Mouse (Mus musculus) midbrain, embryonic 14.5 days (tissue): ENCODE results near the gene Ywhag. TPM values are rescaled to one million over a fixed set of nuclear protein-coding genes. Genes with fewer than 3 reads are reported as not detected.

ENCODE experiments used
- ATAC-seq: fragments of 200-750 bp; cut with Nextera tagmentation; 2 replicates; pipeline ENCODE4 v1.8.0; 2017; ENCODE audit warnings: moderate number of reproducible peaks, moderate library complexity; ENCODE audit not compliant: low FRiP score, low TSS enrichment
- DNase-seq: peaks from one replicate; pipeline ENCODE4 v3.0.0-alpha.2; 2015
- H3K27ac ChIP-seq: fragments of 300-500 bp; sonication (generic); replicated peaks from 2 replicates; pipeline ENCODE4 v1.5.1; 2014; ENCODE audit warnings: mild to moderate bottlenecking, low read depth, low read length, moderate library complexity
- H3K27me3 ChIP-seq: fragments of 300-500 bp; sonication (generic); 2 replicates; pipeline ENCODE4 v1.6.1; 2014; ENCODE audit warnings: low read length, control low read depth, mixed read lengths; ENCODE audit not compliant: control insufficient read depth, insufficient read depth
- H3K36me3 ChIP-seq: fragments of 300-500 bp; sonication (generic); 2 replicates; pipeline ENCODE4 v1.6.1; 2014; ENCODE audit warnings: low read length, control low read depth; ENCODE audit not compliant: control insufficient read depth, insufficient read depth
- H3K4me1 ChIP-seq: fragments of 300-500 bp; sonication (generic); 2 replicates; pipeline ENCODE4 v1.6.1; 2014; ENCODE audit warnings: mild to moderate bottlenecking, antibody characterized with exemption, low read length, control low read depth; ENCODE audit not compliant: control insufficient read depth, insufficient read depth
- H3K4me2 ChIP-seq: fragments of 300-500 bp; sonication (generic); 2 replicates; pipeline ENCODE4 v1.6.1; 2014; ENCODE audit warnings: mild to moderate bottlenecking, low read length, moderate library complexity
- H3K4me3 ChIP-seq: fragments of 300-500 bp; sonication (generic); replicated peaks from 2 replicates; pipeline ENCODE4 v1.5.1; 2014; ENCODE audit warnings: low read depth, low read length
- H3K9ac ChIP-seq: fragments of 300-500 bp; sonication (generic); replicated peaks from 2 replicates; pipeline ENCODE4 v1.6.1; 2014; ENCODE audit warnings: mild to moderate bottlenecking, low read length, moderate library complexity
- H3K9me3 ChIP-seq: fragments of 300-500 bp; sonication (generic); 2 replicates; pipeline ENCODE4 v1.6.1; 2016; ENCODE audit warnings: low read length, control low read depth, mixed read lengths; ENCODE audit not compliant: control insufficient read depth
- WGBS: fragments of 180-500 bp; shearing (Covaris S2); extraction: QIAGEN DNeasy Blood & Tissue Kit; methylation state at CpG from one replicate; pipeline ENCODE4 v1.1.7; 2014; 5-methylcytosine and 5-hydroxymethylcytosine counted together
- polyA plus RNA-seq: library from polyadenylated mRNA; unstranded; fragments of >200 nt; fragmentation: Nextera tagmentation; extraction: Ambion mirVana; gene quantifications from 2 replicates; pipeline ENCODE4 v1.2.1, GENCODE M21; 2014

Gene Ywhag
- polyA plus RNA-seq, 1 experiment from 2014 or later, result 420 TPM

GRCm38 (mm10) chr5:135905320-135906225 lies 28.8 kb downstream of the Ywhag start:
- DNase-seq (no peak), ATAC-seq (no peak)
- H3K4me2 ChIP-seq, result no peak overlapping the region
- no peaks in the 10 kb centered on the region for H3K9me3 ChIP-seq
- H3K4me3 ChIP-seq, result no peak overlapping the region
- H3K9ac ChIP-seq, result no peak overlapping the region
- 60% methylated on average over 8 of the region's 8 CpGs for WGBS
- H3K4me1 ChIP-seq, result peaks cover 15% of the 10 kb centered on the region; the same call in 1 of the 2 replicates
- no peaks in the 10 kb centered on the region for H3K27me3 ChIP-seq
- no peak overlapping the region for H3K27ac ChIP-seq
- peaks cover 47% of the 10 kb centered on the region for H3K36me3 ChIP-seq

- DNase-seq, result no peak
- peak overlapping the region; percentile 71 for H3K4me2 ChIP-seq
- H3K27me3 ChIP-seq, result no peaks in the 10 kb centered on the region
- peaks cover 15% of the 10 kb centered on the region; the same call in 1 of the 2 replicates for H3K4me1 ChIP-seq
- H3K4me3 ChIP-seq, result no peak overlapping the region
- no peak for ATAC-seq
- WGBS, result 58% methylated on average over 5 of the region's 5 CpGs
- peak overlapping the region; percentile 56; the same call in 1 of the 2 replicates for H3K9ac ChIP-seq
- peak overlapping the region; percentile 94 for H3K27ac ChIP-seq
- H3K9me3 ChIP-seq, result no peaks in the 10 kb centered on the region
- peaks cover 33% of the 10 kb centered on the region for H3K36me3 ChIP-seq
Observed at GRCm38 (mm10) chr5:135904259-135904658, 30.2 kb downstream of the Ywhag start.

- H3K36me3 ChIP-seq, result peaks cover 27% of the 10 kb centered on the region
- no peaks in the 10 kb centered on the region for H3K9me3 ChIP-seq
- no peaks in the 10 kb centered on the region for H3K27me3 ChIP-seq
- DNase-seq (peak; percentile 94), ATAC-seq (peak; percentile 96)
- peak overlapping the region; percentile 33 for H3K4me3 ChIP-seq
- H3K4me1 ChIP-seq, result peaks cover 15% of the 10 kb centered on the region; the same call in 1 of the 2 replicates
- WGBS, result under 1% methylated on average over 30 of the region's 30 CpGs
- peak overlapping the region; percentile 94 for H3K27ac ChIP-seq
- H3K4me2 ChIP-seq, result peak overlapping the region; percentile 71
- peak overlapping the region; percentile 56 for H3K9ac ChIP-seq
Observed at GRCm38 (mm10) chr5:135903551-135904151, 30.8 kb downstream of the Ywhag start.

- H3K9ac ChIP-seq, result peak overlapping the region; percentile 56
- H3K4me1 ChIP-seq, result peaks cover 15% of the 10 kb centered on the region; the same call in 1 of the 2 replicates
- ATAC-seq (peak; percentile 10; the same call in 1 of the 2 replicates), DNase-seq (peak; percentile 28)
- H3K27me3 ChIP-seq, result no peaks in the 10 kb centered on the region
- peak overlapping the region; percentile 71 for H3K4me2 ChIP-seq
- H3K27ac ChIP-seq, result peak overlapping the region; percentile 94
- peak overlapping the region; percentile 33 for H3K4me3 ChIP-seq
- no peaks in the 10 kb centered on the region for H3K9me3 ChIP-seq
- 20% methylated on average over 7 of the region's 7 CpGs for WGBS
- peaks cover 25% of the 10 kb centered on the region for H3K36me3 ChIP-seq
Observed at GRCm38 (mm10) chr5:135903058-135903457, 31.4 kb downstream of the Ywhag start.

GRCm38 (mm10) chr5:135901354-135902095 lies 32.9 kb downstream of the Ywhag start:
- DNase-seq (no peak), ATAC-seq (no peak)
- WGBS, result 65% methylated on average over 6 of the region's 6 CpGs
- H3K4me2 ChIP-seq, result no peak overlapping the region
- H3K27me3 ChIP-seq, result no peaks in the 10 kb centered on the region
- H3K36me3 ChIP-seq, result peaks cover 15% of the 10 kb centered on the region
- H3K4me3 ChIP-seq, result no peak overlapping the region
- H3K9ac ChIP-seq, result no peak overlapping the region
- no peaks in the 10 kb centered on the region for H3K9me3 ChIP-seq
- H3K4me1 ChIP-seq, result peaks cover 15% of the 10 kb centered on the region; the same call in 1 of the 2 replicates
- no peak overlapping the region for H3K27ac ChIP-seq

- Histone ChIP-seq H3K4me2 (no peak overlapping the region), H3K27ac (no peak overlapping the region), H3K27me3 (no peaks in the 10 kb centered on the region), H3K9me3 (no peaks in the 10 kb centered on the region), H3K4me3 (no peak overlapping the region), H3K4me1 (peaks cover 15% of the 10 kb centered on the region; the same call in 1 of the 2 replicates), H3K9ac (no peak overlapping the region), H3K36me3 (peaks cover 7% of the 10 kb centered on the region)
- ATAC-seq (no peak), DNase-seq (no peak)
- 88% methylated on average over 3 of the region's 3 CpGs for WGBS
Observed at GRCm38 (mm10) chr5:135900701-135901100, 33.7 kb downstream of the Ywhag start.

GRCm38 (mm10) chr5:135899833-135900232 lies 34.6 kb downstream of the Ywhag start:
- H3K9ac ChIP-seq, result no peak overlapping the region
- no peak overlapping the region for H3K4me2 ChIP-seq
- H3K27ac ChIP-seq, result no peak overlapping the region
- no peaks in the 10 kb centered on the region for H3K27me3 ChIP-seq
- peaks cover 15% of the 10 kb centered on the region; the same call in 1 of the 2 replicates for H3K4me1 ChIP-seq
- H3K9me3 ChIP-seq, result no peaks in the 10 kb centered on the region
- 48% methylated on average over 4 of the region's 4 CpGs for WGBS
- peak; percentile 33 for DNase-seq
- H3K4me3 ChIP-seq, result no peak overlapping the region
- no peak for ATAC-seq
- H3K36me3 ChIP-seq, result peaks cover 6% of the 10 kb centered on the region

- 86% methylated on average over 4 of the region's 4 CpGs for WGBS
- H3K27ac ChIP-seq, result no peak overlapping the region
- no peak overlapping the region for H3K4me3 ChIP-seq
- no peak overlapping the region for H3K9ac ChIP-seq
- no peaks in the 10 kb centered on the region for H3K36me3 ChIP-seq
- no peaks in the 10 kb centered on the region for H3K9me3 ChIP-seq
- no peak for ATAC-seq
- no peaks in the 10 kb centered on the region for H3K27me3 ChIP-seq
- DNase-seq, result no peak
- H3K4me1 ChIP-seq, result peaks cover 10% of the 10 kb centered on the region; the same call in 1 of the 2 replicates
- no peak overlapping the region for H3K4me2 ChIP-seq
Observed at GRCm38 (mm10) chr5:135898995-135899394, 35.4 kb downstream of the Ywhag start.
